Mouse (Mus musculus): ENCODE measurements around the gene Smyd1.

The Smyd1 gene

DNA sequence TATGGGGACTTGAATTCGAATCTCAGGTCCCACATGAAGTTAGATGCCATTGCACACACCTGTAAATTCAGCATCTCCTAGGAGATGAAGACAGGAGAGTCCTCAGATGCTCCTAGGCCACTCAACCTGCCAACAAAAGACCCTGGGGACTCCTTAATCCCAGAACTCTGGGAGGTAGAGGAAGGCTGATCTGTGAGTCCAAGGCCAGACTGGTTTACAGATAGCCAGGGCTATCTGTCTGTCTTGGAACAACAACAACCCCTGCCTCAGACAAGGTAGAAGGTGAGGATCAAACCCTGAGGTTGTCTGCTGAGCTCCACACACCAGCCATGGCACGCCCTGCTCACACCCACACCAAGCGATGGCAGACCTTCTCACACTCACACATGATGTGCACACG lies 62.9 kb downstream of the Smyd1 start:
- DNase-seq (ENCODE audit: low read depth), result no peak

- no peak for DNase-seq (ENCODE audit: low read depth)
Measured at GRCm38 (mm10) chr6:71258562-71258961, 63.5 kb downstream of the Smyd1 start.

GRCm38 (mm10) chr6:71257375-71257774 lies 64.7 kb downstream of the Smyd1 start:
- no peak for DNase-seq (ENCODE audit: low read depth)

DNA sequence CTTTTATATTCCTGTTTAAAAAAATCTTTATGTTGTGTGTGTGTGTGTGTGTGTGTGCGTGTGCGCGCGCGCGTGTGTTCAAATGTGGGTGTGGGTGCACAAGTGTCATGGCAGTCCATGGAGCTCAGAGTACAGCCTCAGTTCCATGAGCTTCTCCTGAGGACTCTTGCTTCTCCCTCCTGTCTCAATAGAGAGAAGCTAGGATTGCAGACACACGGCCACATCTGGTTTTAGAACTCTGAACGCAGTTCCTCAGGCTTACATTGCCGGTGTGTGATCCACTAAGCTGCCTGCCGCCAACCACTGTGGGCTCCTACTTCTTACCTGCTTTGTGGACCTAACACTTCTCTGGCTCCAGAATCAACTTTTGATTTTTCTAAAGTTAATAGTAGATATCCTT lies 65.9 kb downstream of the Smyd1 start:
- DNase-seq (ENCODE audit: low read depth), result no peak

DNA sequence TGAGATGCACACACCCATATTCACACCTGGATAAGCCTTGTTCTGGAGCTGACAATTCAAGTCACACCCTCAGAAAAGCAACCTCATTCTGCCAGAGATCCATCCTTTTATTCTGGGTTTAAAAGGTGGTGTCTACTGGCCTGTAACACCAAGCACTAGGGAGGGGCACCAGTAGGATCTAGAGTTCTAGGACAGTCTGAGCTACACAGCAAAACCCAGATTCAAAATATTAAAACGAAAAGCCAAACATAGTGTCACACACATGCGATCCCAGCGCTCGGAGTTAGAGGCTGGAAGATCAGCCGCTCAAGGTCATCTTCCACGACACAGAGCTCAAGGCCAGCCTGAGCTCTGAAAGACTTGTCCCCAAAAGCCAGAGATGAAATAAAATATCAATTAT lies 67.6 kb downstream of the Smyd1 start:
- DNase-seq (ENCODE audit: low read depth), result no peak

DNA sequence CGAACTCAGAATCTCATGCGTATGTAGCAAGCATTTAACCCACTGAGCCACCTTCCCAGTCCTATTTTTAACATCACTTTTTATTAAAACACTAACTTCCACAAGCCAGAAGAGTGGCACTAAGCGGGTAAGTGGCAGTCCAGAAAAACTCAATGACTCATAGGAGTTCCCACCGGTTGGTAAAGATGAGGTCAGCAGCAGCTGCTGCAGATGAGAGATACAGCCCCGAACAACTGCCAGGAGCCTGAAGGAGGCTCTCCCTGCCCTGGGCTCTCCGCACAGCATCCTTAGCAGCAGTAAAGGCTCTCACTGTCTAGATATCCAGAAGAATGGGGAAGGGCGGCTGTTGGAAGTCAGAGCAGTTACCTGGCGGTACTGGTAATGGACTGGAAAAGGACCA lies 71.1 kb downstream of the Smyd1 start:
- no peak for DNase-seq (ENCODE audit: low read depth)

- no peak for DNase-seq (ENCODE audit: low read depth)
Measured at GRCm38 (mm10) chr6:71249615-71250014, 72.4 kb downstream of the Smyd1 start.

GRCm38 (mm10) chr6:71248420-71248819 lies 73.6 kb downstream of the Smyd1 start:
- no peak for DNase-seq (ENCODE audit: low read depth)

DNA sequence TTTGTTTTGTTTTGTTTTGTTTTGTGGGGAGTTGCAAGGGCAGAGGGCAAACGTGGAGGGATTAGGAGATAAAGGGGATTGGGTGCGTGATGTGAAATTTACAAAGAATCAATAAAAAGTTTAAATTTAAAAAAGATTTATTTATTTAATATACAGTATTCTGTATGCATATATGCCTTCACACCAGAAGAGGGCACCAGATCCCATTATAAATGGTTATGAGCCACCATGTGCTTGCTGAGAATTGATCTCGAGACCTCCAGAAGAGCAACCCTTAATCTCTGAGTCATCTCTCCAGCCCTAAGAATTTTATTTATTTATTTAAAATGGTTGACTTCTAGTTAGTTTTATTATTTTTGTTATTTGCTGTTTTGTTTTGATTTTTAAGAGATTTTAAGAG lies 78.8 kb downstream of the Smyd1 start:
- no peak for DNase-seq (ENCODE audit: low read depth)

GRCm38 (mm10) chr6:71242811-71243210 lies 79.2 kb downstream of the Smyd1 start:
- DNase-seq (ENCODE audit: low read depth), result no peak

DNA sequence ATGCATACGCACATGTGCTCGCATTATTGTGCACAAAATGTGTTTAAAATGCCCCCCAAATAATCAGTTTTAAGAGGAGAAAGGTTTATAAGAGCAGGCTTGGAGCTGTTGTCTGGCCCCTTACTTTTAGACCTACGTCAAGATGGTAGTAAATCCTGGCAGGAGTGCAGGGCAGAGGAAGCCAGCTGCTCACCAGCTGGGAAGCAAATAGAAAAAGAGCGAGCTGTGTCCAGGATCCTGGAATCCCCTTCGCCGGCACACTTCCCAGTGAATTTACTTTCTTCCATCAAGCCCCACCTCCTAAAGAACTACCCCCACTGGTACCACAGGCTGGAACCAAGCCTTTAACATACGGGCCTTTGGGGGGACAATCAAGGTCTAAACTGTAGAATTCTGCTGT lies 81.2 kb downstream of the Smyd1 start:
- no peak for DNase-seq (ENCODE audit: low read depth)

- DNase-seq (ENCODE audit: low read depth), result no peak
Measured at GRCm38 (mm10) chr6:71239069-71239750, 82.8 kb downstream of the Smyd1 start.

DNA sequence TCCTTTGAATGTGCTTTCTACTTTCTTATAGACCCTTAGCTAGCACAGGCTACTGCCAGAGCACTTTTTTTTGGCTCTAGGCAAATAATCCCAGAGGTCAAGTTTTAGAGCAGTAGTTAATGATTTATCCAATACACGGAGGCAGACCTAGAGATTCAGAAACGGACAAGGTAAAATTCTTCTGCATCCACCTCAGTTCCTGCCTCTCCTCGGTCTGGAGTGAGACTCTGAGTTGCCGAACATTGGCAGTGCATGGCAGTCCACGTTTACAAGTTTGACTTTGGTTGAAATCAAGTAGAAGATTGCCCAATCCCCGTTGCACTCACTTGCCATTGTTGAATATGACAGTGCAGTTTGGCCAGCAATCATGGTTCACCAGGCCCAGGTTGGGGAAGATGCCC lies 85.0 kb downstream of the Smyd1 start:
- DNase-seq (ENCODE audit: low read depth), result no peak

DNA sequence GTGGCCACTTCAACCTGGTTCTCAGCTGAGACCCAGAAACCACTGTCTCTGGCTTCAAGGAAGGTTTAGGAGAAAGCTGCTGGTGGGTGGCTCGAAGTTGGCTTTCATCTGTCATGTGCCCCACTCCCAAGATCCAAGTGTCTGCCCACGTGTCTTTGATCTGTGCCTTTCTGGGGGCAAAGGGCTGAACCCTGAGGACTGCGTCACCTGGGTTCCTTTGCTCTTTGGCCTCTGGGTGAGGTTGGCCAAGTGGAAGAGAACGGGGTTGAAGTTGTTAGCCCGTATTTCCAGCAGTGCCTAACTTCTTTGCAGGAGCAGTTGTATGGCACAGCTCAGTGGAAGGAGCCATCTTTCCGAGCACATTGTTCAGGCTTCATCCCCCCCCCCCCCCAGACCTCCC lies 85.5 kb downstream of the Smyd1 start:
- no peak for DNase-seq (ENCODE audit: low read depth)

DNA sequence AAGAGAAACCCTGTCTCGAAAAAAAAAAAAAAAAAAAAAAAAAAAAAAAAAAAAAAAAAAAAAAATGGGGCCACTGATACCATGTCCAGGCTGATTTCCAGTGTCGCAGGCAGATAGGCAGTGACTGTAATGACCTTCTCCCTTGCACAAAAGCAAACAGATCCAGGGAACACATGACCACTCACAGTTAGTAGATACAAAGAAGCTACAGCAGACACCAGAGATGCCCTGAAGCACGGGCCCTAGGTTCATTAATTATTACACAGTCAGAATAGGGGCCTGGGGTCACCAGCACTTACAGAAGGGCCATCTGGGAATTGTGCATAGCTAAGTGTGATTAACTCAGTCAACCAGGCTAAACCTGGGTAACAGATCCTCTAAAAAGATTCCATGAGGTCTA lies 86.1 kb downstream of the Smyd1 start:
- no peak for DNase-seq (ENCODE audit: low read depth)

DNA sequence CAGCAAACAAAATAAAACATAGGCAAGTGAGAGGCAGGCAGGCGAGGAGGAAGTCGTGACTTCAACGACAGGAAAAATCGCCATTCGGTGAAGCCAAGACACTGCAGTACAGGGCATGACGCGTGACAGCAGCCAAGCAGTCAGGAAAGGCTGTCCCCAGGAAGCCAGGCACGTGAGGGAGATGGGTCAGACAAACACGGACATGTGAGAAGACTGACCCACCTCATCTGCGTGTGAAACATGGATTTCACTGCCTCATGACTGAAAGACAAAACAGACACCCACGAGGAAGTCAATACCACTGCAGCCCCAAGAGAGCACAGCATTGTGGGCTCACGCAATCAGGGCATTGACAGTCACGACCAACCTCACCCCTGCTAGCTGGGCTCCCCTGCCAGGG lies 86.9 kb downstream of the Smyd1 start:
- no peak for DNase-seq (ENCODE audit: low read depth)

DNA sequence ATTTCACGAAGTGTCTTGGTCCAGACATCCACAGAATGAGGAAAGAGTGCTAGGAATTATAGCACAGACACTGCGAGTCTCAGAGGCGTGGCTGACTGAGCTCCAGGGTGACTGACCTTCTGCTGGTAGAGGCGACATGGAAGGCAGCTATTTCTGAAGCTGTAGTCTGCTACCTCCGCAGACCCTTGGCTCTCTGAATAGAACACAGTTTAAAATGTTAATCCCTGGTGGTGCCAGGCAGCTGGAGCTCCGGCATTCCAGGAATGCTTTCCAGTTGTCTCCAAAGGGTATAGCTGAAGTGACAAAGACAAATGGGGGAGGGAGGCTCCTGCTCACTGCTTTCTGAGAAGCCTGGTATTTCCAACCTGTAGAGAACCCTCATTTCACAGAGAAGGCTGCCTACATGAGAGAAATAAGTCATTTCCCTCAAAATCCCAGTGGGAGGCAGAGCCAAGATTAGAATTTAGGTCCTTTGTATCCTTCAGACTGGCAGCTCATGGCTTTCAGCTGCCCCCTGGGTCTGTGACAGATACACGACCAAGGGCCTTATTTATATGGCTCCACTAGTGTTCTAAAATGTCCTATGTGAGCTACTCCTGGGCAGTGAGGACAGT lies 94.8 kb downstream of the Smyd1 start:
- DNase-seq (ENCODE audit: low read depth), result no peak

- no peak for DNase-seq (ENCODE audit: low read depth)
Measured at GRCm38 (mm10) chr6:71226544-71226943, 95.5 kb downstream of the Smyd1 start.

- DNase-seq (ENCODE audit: low read depth), result no peak
Measured at GRCm38 (mm10) chr6:71224184-71224943, 97.7 kb downstream of the Smyd1 start.

DNA sequence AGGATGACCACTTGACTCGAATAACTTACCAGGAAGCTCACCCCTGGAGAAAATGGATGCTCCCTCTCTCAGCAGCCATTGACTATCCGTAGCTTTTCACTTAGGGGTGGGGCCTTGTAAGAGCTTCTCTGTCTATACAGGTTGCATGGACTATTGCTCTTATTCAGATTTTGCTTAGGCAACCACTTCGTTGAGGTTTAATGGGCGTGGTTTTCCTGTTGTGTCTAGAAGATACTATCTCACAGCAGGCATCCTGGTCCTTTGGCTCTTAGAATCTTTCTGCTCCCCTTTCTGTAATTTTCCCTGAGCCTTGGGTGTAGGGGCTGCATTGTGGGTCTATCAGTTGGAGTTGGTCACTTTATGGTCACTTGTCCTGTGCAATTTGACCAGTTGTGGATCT lies 100.5 kb downstream of the Smyd1 start:
- DNase-seq (ENCODE audit: low read depth), result no peak

- no peak for DNase-seq (ENCODE audit: low read depth)
Measured at GRCm38 (mm10) chr6:71212471-71212870, 109.6 kb downstream of the Smyd1 start.

DNA sequence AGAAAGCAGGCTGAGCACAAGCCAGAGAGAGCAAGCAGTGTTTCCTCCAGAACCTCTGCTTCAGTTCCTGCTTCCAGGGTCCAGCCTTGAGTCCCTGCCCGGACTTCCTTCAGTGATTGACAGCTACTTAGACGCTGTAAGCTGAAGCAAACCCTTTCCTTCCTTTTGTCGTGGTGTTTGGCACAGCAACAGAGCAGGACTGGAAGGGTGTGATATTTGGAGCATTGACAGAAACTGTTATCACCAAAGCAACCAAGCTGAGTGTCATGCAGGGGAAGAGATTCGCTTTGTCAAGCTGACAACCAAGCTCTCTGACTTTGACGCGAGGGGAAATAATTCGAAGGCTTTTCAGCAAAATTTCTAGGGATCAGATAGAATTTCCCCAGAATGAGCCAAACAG lies 110.1 kb downstream of the Smyd1 start:
- DNase-seq (ENCODE audit: low read depth), result no peak

DNA sequence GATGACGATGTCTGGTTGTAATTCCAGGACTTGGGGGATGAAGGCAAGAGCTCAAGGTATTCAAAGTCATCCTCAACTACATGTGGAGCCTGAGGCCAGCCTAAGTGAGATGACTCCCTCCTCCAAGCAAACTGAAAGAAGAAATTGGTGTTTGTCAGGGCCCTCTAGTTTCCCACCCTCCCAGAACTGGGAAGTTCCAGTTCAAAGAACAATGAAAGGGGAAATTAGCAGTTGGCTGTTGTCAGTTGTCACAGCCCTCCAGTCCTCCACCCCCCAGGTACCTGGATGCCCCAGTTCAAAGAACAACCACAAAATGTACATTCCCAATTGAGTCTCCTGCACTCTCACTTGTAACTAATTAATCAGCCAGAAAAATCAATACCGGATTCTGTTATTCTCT lies 113.3 kb downstream of the Smyd1 start:
- no peak for DNase-seq (ENCODE audit: low read depth)
